Mouse (Mus musculus): ENCODE results near the gene Ascl4. TPM values are rescaled to one million over a fixed set of nuclear protein-coding genes. Genes with fewer than 3 reads are reported as not detected.
A peak's percentile ranks its signal among the peaks of the same experiment; 100 is the strongest.

The Ascl4 gene
- total RNA-seq, 2 experiments from 2014 or later: not detected

- peak in 1 of 2 experiments; percentile 18 for DNase-seq
Observed at GRCm38 (mm10) chr10:85969894-85970620, 42.6 kb downstream of the Ascl4 start.

GRCm38 (mm10) chr10:85971826-85972225 lies 44.3 kb downstream of the Ascl4 start:
- DNase-seq: no peak

GRCm38 (mm10) chr10:85972915-85973314 lies 45.4 kb downstream of the Ascl4 start:
- DNase-seq: no peak

- no peak for DNase-seq
Observed at GRCm38 (mm10) chr10:85989412-85990115, 62.1 kb downstream of the Ascl4 start.

- no peak for DNase-seq
Observed at GRCm38 (mm10) chr10:85992412-85992811, 64.9 kb downstream of the Ascl4 start.

- DNase-seq: no peak
Observed at GRCm38 (mm10) chr10:85993836-85994235, 66.4 kb downstream of the Ascl4 start.

GRCm38 (mm10) chr10:85994543-85995104 lies 67.1 kb downstream of the Ascl4 start:
- no peak for DNase-seq

Other genes with a start within 250 kb of the Ascl4 start
- 10 to 100 TPM; 20.9 to 22.9 TPM for gene Pwp1, start 98.2 kb upstream of the Ascl4 start, total RNA-seq (2021)
- 10 to 100 TPM; 14.6 to 16.2 TPM for gene Prdm4, start 10.5 kb upstream of the Ascl4 start, total RNA-seq (2021)
- 100 to 1,000 TPM; 122 to 125 TPM for gene Rtcb, start 30.1 kb downstream of the Ascl4 start, total RNA-seq (2021)
- 1 to 10 TPM in 1 of 2 experiments, under 1 TPM in 1; 0.13 to 1.2 TPM for gene Bpifc, start 84.2 kb downstream of the Ascl4 start, total RNA-seq (2021)
- gene Fbxo7, start 94.3 kb downstream of the Ascl4 start, total RNA-seq (2021): 10 to 100 TPM; 20.8 to 28.0 TPM